Mouse (Mus musculus): Measurements from ENCODE around the gene Knstrn. TPM values are rescaled to one million over a fixed set of nuclear protein-coding genes. Genes with fewer than 3 reads are reported as not detected.

Knstrn gene
- total and polyA plus RNA-seq, 3 experiments: 80.6 to 138 (median 132) TPM

DNA sequence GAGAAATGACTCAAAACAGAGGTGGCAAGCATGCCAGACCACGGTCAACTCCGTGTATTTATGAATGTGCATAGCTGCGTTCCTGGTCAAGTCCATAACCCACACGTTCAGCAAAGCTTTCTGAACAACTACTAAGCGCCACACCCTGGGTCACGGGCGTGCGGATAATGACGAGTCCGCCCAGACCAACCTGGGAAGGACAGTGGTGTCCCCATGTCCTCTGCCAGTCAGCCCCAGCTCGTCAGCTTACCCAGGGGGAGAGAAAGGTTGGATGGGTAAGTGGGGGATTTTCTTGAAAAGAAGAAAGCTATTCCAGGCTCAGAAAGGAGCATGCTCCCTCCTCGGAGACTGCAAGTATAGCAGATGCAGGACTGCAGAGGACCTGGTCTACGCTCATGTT, 73.6 kb downstream of the Knstrn start:
- Histone ChIP-seq H3K27ac (ENCODE audit: control insufficient read depth, low read depth, low read length) (peak overlapping the region; percentile 0; the same call in 1 of the 2 replicates), H3K36me3 (ENCODE audit: control insufficient read depth in 1 of 2, insufficient read depth in 2 of 2, low read length in 2 of 2) (peaks cover 0 to 5% of the 10 kb centered on the region in 2 experiments; a peak in 2 of 4 replicates), H3K4me1 (ENCODE audit: control insufficient read depth in 1 of 2, insufficient read depth in 2 of 2, low read length in 2 of 2) (peaks cover 4 to 18% of the 10 kb centered on the region in 2 experiments), H3K9ac (ENCODE audit: control insufficient read depth, low read depth, low read length, poor library complexity, severe bottlenecking) (peak overlapping the region; percentile 3), H3K4me3 (ENCODE audit: control insufficient read depth in 1 of 2, insufficient read depth in 1 of 2, low read depth in 2 of 2, low read length in 2 of 2) (peak overlapping the region; percentile 41 to 42), H3K27me3 (ENCODE audit: control insufficient read depth in 1 of 2, insufficient read depth in 2 of 2, low read length in 2 of 2) (no peaks in the 10 kb centered on the region), H3K79me2 (ENCODE audit: control insufficient read depth, insufficient read depth, low read length, poor library complexity) (no peaks in the 10 kb centered on the region), H3K9me3 (replicated peaks; ENCODE audit: insufficient read depth, low read length) (no peaks in the 10 kb centered on the region)
- no peak for DNase-seq (ENCODE audit: low read depth, low spot score)
- TF ChIP-seq JUND (IDR thresholded peaks at IDR 0.05; ENCODE audit: low read depth, low read length): no peak
- no peak for TF ChIP-seq E2F4 (IDR thresholded peaks at IDR 0.05; ENCODE audit: borderline replicate concordance, low read depth, low read length)
- TF ChIP-seq RAD21 (IDR thresholded peaks at IDR 0.05; ENCODE audit: low read depth, low read length): no peak; the same call in 1 of the 2 replicates
- TF ChIP-seq SMC3 (IDR thresholded peaks at IDR 0.05; ENCODE audit: low read depth, low read length): no peak
- no peak for TF ChIP-seq ELF1 (IDR thresholded peaks at IDR 0.05; ENCODE audit: low read depth, low read length)
- TF ChIP-seq UBTF (IDR thresholded peaks at IDR 0.05; ENCODE audit: borderline replicate concordance, insufficient read depth, low read depth, low read length): no peak
- no peak for TF ChIP-seq TCF12 (IDR thresholded peaks at IDR 0.05; ENCODE audit: low read depth, low read length)

DNA sequence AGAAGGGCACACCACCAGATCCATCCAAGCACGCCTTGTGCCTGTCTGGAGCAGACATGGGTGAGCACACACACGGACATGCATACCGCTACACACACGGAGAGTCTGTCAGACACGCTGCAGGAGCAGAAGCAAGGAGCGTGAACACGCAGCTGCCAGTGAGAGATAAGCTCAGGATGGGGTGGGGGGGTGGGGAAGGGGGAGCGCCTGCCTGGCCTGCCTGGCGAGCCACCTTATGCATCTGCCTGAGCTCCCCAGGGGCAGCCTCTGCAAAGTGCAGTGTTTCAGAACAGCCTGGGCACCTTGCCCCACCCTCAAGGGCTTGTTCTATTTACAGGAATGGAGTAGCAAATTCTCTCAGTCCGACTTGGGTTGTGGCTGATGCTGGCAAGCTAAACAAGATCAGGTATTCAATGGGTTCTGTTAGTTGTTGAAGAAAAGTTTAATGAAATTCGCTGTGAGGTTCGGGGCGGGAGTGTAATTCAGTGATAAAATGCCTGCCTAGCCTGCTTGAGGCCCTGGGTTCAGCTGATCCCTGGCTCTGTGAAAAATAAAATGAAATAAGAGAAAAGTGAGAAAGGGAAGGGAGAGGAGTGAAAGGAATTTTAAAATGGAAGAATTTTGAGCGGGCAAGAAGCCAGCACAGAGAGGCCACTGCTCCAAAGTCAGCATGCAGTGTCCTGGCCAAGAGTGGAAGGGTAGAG, 74.2 kb downstream of the Knstrn start:
- H3K9me3 ChIP-seq (replicated peaks; ENCODE audit: insufficient read depth, low read length): no peaks in the 10 kb centered on the region
- peaks cover 0 to 5% of the 10 kb centered on the region in 2 experiments; a peak in 2 of 4 replicates for H3K36me3 ChIP-seq (ENCODE audit: control insufficient read depth in 1 of 2, insufficient read depth in 2 of 2, low read length in 2 of 2)
- peak; percentile 83 for DNase-seq (ENCODE audit: low read depth, low spot score)
- peaks cover 4 to 23% of the 10 kb centered on the region in 2 experiments; a peak in 3 of 4 replicates for H3K4me1 ChIP-seq (ENCODE audit: control insufficient read depth in 1 of 2, insufficient read depth in 2 of 2, low read length in 2 of 2)
- no peaks in the 10 kb centered on the region for H3K27me3 ChIP-seq (ENCODE audit: control insufficient read depth in 1 of 2, insufficient read depth in 2 of 2, low read length in 2 of 2)
- H3K27ac ChIP-seq (ENCODE audit: control insufficient read depth, low read depth, low read length): peak overlapping the region; percentile 33
- no peaks in the 10 kb centered on the region for H3K79me2 ChIP-seq (ENCODE audit: control insufficient read depth, insufficient read depth, low read length, poor library complexity)
- H3K9ac ChIP-seq (ENCODE audit: control insufficient read depth, low read depth, low read length, poor library complexity, severe bottlenecking): peak overlapping the region; percentile 41
- H3K4me3 ChIP-seq (ENCODE audit: control insufficient read depth in 1 of 2, insufficient read depth in 1 of 2, low read depth in 2 of 2, low read length in 2 of 2): peak overlapping the region; percentile 41 to 68
- TF ChIP-seq EP300 (IDR thresholded peaks at IDR 0.05; ENCODE audit: low read depth in 1 of 2, low read length in 2 of 2) (peak; percentile 7 to 59; a peak in 2 of 4 replicates), TBP (IDR thresholded peaks at IDR 0.05; ENCODE audit: low read depth, low read length) (no peak), ZKSCAN1 (IDR thresholded peaks at IDR 0.05; ENCODE audit: low read depth, low read length) (no peak), ETS1 (IDR thresholded peaks at IDR 0.05; ENCODE audit: low read depth, low read length) (peak; percentile 50; the same call in 1 of the 2 replicates), TAL1 (IDR thresholded peaks at IDR 0.05; ENCODE audit: low read length) (peak; percentile 84), BHLHE40 (IDR thresholded peaks at IDR 0.05; ENCODE audit: borderline replicate concordance, low read depth, low read length) (no peak), POLR2AphosphoS2 (IDR thresholded peaks at IDR 0.05; ENCODE audit: low read length) (no peak), USF2 (IDR thresholded peaks at IDR 0.05; ENCODE audit: borderline replicate concordance in 1 of 2, insufficient read depth in 1 of 2, low read depth in 1 of 2, low read length in 2 of 2) (no peak), USF1 (IDR thresholded peaks at IDR 0.05; ENCODE audit: low read depth, low read length) (no peak), MYB (IDR thresholded peaks at IDR 0.05; ENCODE audit: low read depth, low read length) (no peak), JUND (IDR thresholded peaks at IDR 0.05; ENCODE audit: low read depth, low read length) (no peak), NRF1 (IDR thresholded peaks at IDR 0.05; ENCODE audit: insufficient read depth, low read depth, low read length, poor library complexity, severe bottlenecking) (no peak), MAFK (IDR thresholded peaks at IDR 0.05; ENCODE audit: borderline replicate concordance, low read depth, low read length) (no peak), UBTF (IDR thresholded peaks at IDR 0.05; ENCODE audit: borderline replicate concordance, insufficient read depth, low read depth, low read length) (no peak), MAZ (IDR thresholded peaks at IDR 0.05; ENCODE audit: low read depth, low read length) (0 out of 2 replicates have a peak, but pooled peaks have one; percentile 58), KAT2A (conservative IDR thresholded peaks at IDR 0.05; ENCODE audit: low read depth, low read length) (no peak), CHD2 (IDR thresholded peaks at IDR 0.05; ENCODE audit: low read length) (no peak), MXI1 (IDR thresholded peaks at IDR 0.05; ENCODE audit: low read depth, low read length) (peak; percentile 87), GATA1 (IDR thresholded peaks at IDR 0.05; ENCODE audit: low read depth, low read length) (peak; percentile 34; the same call in 1 of the 2 replicates), MYC (IDR thresholded peaks at IDR 0.05; ENCODE audit: low read depth, low read length) (0 out of 2 replicates have a peak, but pooled peaks have one; percentile 42), POLR2AphosphoS5 (IDR thresholded peaks at IDR 0.05; ENCODE audit: borderline replicate concordance, low read depth, low read length) (no peak), MAX (IDR thresholded peaks at IDR 0.05; ENCODE audit: low read length) (no peak), SIN3A (IDR thresholded peaks at IDR 0.05; ENCODE audit: low read length) (no peak), RCOR1 (IDR thresholded peaks at IDR 0.05; ENCODE audit: low read depth, low read length) (no peak)

Data from MEL (cell line).